Mouse (Mus musculus) midbrain, embryonic 12.5 days (tissue): ENCODE data around the gene Cfap161. TPM values are rescaled to one million over a fixed set of nuclear protein-coding genes. Genes with fewer than 3 reads are reported as not detected.

Experiments used
- ATAC-seq: fragments of 200-750 bp; cut with Nextera tagmentation; 2 replicates; pipeline ENCODE4 v1.8.0; 2017; ENCODE audit warnings: low read depth, moderate TSS enrichment, moderate library complexity; ENCODE audit not compliant: low FRiP score
- H3K27ac ChIP-seq: fragments of 300-500 bp; sonication (generic); replicated peaks from 2 replicates; pipeline ENCODE4 v1.5.1; 2016; ENCODE audit warnings: mild to moderate bottlenecking
- H3K27me3 ChIP-seq: fragments of 300-500 bp; sonication (generic); 2 replicates; pipeline ENCODE4 v1.6.1; 2016; ENCODE audit warnings: mild to moderate bottlenecking
- H3K36me3 ChIP-seq: fragments of 300-500 bp; sonication (generic); 2 replicates; pipeline ENCODE4 v1.6.1; 2016
- H3K4me1 ChIP-seq: fragments of 300-500 bp; sonication (generic); 2 replicates; pipeline ENCODE4 v1.6.1; 2016
- H3K4me2 ChIP-seq: fragments of 300-500 bp; sonication (generic); replicated peaks from 2 replicates; pipeline ENCODE4 v1.6.1; 2016; ENCODE audit warnings: mild to moderate bottlenecking, moderate library complexity
- H3K4me3 ChIP-seq: fragments of 300-500 bp; sonication (generic); 2 replicates; pipeline ENCODE4 v1.5.1; 2016; ENCODE audit warnings: mild to moderate bottlenecking
- H3K9ac ChIP-seq: fragments of 300-500 bp; sonication (generic); replicated peaks from 2 replicates; pipeline ENCODE4 v1.6.1; 2016; ENCODE audit warnings: mild to moderate bottlenecking, moderate library complexity
- H3K9me3 ChIP-seq: fragments of 300-500 bp; sonication (generic); 2 replicates; pipeline ENCODE4 v1.6.1; 2016; ENCODE audit warnings: mild to moderate bottlenecking
- WGBS: fragments of 180-500 bp; shearing (Covaris S2); methylation state at CpG from one replicate; pipeline ENCODE4 v1.1.7; 2016; 5-methylcytosine and 5-hydroxymethylcytosine counted together
- polyA plus RNA-seq: library from polyadenylated mRNA; unstranded; fragments of >200 nt; fragmentation: Nextera tagmentation; extraction: Ambion mirVana; gene quantifications from 2 replicates; pipeline ENCODE4 v1.2.1, GENCODE M21; 2016

The Cfap161 gene
- polyA plus RNA-seq, 1 experiment from 2014 or later: not detected

DNA sequence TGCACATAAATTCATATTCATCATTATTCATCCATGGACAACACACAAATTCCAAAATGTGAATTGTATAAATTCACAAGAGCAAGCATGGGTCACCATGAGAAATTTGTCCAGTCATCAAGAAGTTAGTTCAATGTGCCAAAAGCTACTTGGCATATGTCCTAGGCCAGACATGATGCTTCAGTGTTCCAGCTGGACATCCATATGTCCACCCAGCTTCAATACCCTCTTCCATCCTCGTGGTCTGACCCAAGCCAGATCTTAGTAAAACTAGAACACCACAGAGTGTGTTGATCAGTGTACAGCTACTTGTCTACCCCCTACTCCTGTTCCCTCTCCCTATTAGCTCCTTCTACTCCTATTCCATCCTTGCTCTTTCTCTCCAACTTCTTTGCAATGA is 43.6 kb downstream of the Cfap161 start:
- no peaks in the 10 kb centered on the region for H3K36me3 ChIP-seq
- no peak for ATAC-seq
- no peak overlapping the region for H3K9ac ChIP-seq
- peaks cover 3% of the 10 kb centered on the region for H3K4me1 ChIP-seq
- no peak overlapping the region for H3K4me3 ChIP-seq
- no peaks in the 10 kb centered on the region for H3K27me3 ChIP-seq
- no peak overlapping the region for H3K4me2 ChIP-seq
- H3K27ac ChIP-seq: no peak overlapping the region
- H3K9me3 ChIP-seq: no peaks in the 10 kb centered on the region
- WGBS: 69% methylated on average over 1 of the region's 1 CpGs

- no peak overlapping the region for H3K4me3 ChIP-seq
- no peaks in the 10 kb centered on the region for H3K36me3 ChIP-seq
- H3K9ac ChIP-seq: no peak overlapping the region
- H3K27me3 ChIP-seq: no peaks in the 10 kb centered on the region
- H3K4me2 ChIP-seq: no peak overlapping the region
- H3K4me1 ChIP-seq: peaks cover 9% of the 10 kb centered on the region
- H3K9me3 ChIP-seq: no peaks in the 10 kb centered on the region
- ATAC-seq: no peak
- H3K27ac ChIP-seq: no peak overlapping the region
- 89% methylated on average over 1 of the region's 1 CpGs for WGBS
Observed at GRCm38 (mm10) chr7:83748405-83748804, 46.3 kb downstream of the Cfap161 start.

GRCm38 (mm10) chr7:83746107-83746687 is 48.5 kb downstream of the Cfap161 start:
- Histone ChIP-seq H3K27ac (no peak overlapping the region), H3K4me3 (no peak overlapping the region), H3K9ac (no peak overlapping the region), H3K4me1 (peaks cover 9% of the 10 kb centered on the region), H3K36me3 (no peaks in the 10 kb centered on the region), H3K27me3 (no peaks in the 10 kb centered on the region), H3K9me3 (no peaks in the 10 kb centered on the region), H3K4me2 (no peak overlapping the region)
- 0 out of 2 replicates have a peak, but pooled peaks have one; percentile 52 for ATAC-seq
- WGBS: 68% methylated on average over 8 of the region's 8 CpGs

- H3K4me3 ChIP-seq: no peak within 1 kb of the TSS
- H3K36me3 ChIP-seq: no peaks in the 10 kb centered on the region
- WGBS: 47% methylated on average over 20 of the region's 20 CpGs
- no peak within 1 kb of the TSS for H3K9ac ChIP-seq
- H3K4me2 ChIP-seq: no peak within 1 kb of the TSS
- no peaks in the 10 kb centered on the region; the same call in 1 of the 2 replicates for H3K27me3 ChIP-seq
- ATAC-seq: no peak
- no peak within 1 kb of the TSS for H3K27ac ChIP-seq
- H3K4me1 ChIP-seq: peaks cover 9% of the 10 kb centered on the region
- H3K9me3 ChIP-seq: no peaks in the 10 kb centered on the region
Observed at GRCm38 (mm10) chr7:83745413-83746106, 49.1 kb downstream of the Cfap161 start, which contains the start of gene Il16. Il16 (minus strand) TSS chr7:83745726.

DNA sequence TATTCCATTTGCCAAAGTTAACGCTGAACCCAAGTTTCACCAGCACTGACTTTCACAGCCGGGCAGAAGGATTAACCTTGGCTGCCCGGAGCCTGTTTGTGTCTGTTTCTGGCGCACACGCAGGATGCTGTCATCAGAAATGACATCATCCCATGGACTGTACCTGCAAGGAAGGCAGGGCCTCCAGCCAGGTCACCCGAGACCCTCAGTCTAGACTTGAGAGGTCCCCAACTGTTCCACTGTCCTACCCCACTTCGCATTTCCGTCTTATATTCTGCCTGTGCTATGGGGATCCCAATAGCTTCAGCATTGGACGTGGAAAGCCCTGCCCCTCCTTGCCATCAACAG is 49.6 kb downstream of the Cfap161 start:
- H3K9ac ChIP-seq: no peak overlapping the region
- no peak overlapping the region for H3K4me2 ChIP-seq
- no peaks in the 10 kb centered on the region for H3K36me3 ChIP-seq
- H3K4me3 ChIP-seq: no peak overlapping the region
- H3K27ac ChIP-seq: no peak overlapping the region
- 83% methylated on average over 9 of the region's 9 CpGs for WGBS
- H3K9me3 ChIP-seq: no peaks in the 10 kb centered on the region
- H3K4me1 ChIP-seq: peaks cover 9% of the 10 kb centered on the region
- no peaks in the 10 kb centered on the region; the same call in 1 of the 2 replicates for H3K27me3 ChIP-seq
- ATAC-seq: no peak

DNA sequence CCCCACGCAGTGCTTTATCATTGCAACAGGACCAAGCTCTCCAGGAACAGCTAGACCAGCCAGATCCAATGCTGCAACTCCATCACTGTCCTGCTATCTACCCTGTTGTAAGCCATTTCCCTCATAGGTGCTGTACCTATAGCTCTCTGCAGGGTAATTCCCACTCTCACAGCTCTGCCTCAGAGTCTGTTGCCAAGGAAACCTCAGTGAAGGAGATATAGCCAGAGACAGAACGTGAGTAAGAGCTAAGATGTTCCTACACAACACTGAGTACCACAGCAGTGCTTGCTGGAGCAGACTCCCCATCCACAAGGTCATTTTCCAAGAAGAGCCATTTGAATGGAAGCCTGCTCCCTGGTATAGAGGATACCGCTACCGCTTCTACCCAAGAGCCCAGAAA is 50.4 kb downstream of the Cfap161 start:
- Histone ChIP-seq H3K27ac (no peak overlapping the region), H3K4me3 (no peak overlapping the region), H3K27me3 (no peaks in the 10 kb centered on the region; the same call in 1 of the 2 replicates), H3K4me1 (peaks cover 9% of the 10 kb centered on the region), H3K9ac (no peak overlapping the region), H3K4me2 (no peak overlapping the region), H3K9me3 (no peaks in the 10 kb centered on the region), H3K36me3 (no peaks in the 10 kb centered on the region)
- ATAC-seq: no peak
- WGBS: 86% methylated on average over 4 of the region's 4 CpGs

DNA sequence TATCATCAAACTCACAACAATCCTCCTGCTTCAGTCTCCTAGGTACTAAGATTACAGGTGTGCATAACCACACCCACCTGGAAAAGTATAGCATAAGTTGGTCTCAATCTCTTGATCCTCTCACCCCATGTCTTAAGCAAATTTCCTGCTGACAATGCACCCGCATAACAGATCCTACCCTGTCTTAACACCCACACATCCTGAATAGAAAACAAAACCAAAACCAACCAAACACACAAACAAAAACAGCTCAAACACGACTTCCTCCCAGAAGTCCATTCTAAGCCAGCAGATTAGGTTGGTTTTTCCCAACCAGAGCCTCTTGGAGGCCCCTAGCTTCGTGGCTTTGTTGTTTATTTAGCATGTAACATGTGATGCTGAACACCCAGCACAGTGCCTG is 52.0 kb downstream of the Cfap161 start:
- H3K4me2 ChIP-seq: no peak overlapping the region
- no peak overlapping the region for H3K4me3 ChIP-seq
- H3K27ac ChIP-seq: no peak overlapping the region
- WGBS: 54% methylated on average over 3 of the region's 3 CpGs
- peaks cover 9% of the 10 kb centered on the region for H3K4me1 ChIP-seq
- H3K27me3 ChIP-seq: no peaks in the 10 kb centered on the region; the same call in 1 of the 2 replicates
- no peak for ATAC-seq
- no peaks in the 10 kb centered on the region for H3K36me3 ChIP-seq
- no peaks in the 10 kb centered on the region for H3K9me3 ChIP-seq
- no peak overlapping the region for H3K9ac ChIP-seq

- no peaks in the 10 kb centered on the region for H3K9me3 ChIP-seq
- no peak overlapping the region for H3K9ac ChIP-seq
- peaks cover 9% of the 10 kb centered on the region for H3K4me1 ChIP-seq
- no peak for ATAC-seq
- no peak overlapping the region for H3K4me2 ChIP-seq
- no peak overlapping the region for H3K27ac ChIP-seq
- no peaks in the 10 kb centered on the region; the same call in 1 of the 2 replicates for H3K27me3 ChIP-seq
- 80% methylated on average over 2 of the region's 2 CpGs for WGBS
- H3K36me3 ChIP-seq: no peaks in the 10 kb centered on the region
- H3K4me3 ChIP-seq: no peak overlapping the region
Observed at GRCm38 (mm10) chr7:83742026-83742425, 52.7 kb downstream of the Cfap161 start.

DNA sequence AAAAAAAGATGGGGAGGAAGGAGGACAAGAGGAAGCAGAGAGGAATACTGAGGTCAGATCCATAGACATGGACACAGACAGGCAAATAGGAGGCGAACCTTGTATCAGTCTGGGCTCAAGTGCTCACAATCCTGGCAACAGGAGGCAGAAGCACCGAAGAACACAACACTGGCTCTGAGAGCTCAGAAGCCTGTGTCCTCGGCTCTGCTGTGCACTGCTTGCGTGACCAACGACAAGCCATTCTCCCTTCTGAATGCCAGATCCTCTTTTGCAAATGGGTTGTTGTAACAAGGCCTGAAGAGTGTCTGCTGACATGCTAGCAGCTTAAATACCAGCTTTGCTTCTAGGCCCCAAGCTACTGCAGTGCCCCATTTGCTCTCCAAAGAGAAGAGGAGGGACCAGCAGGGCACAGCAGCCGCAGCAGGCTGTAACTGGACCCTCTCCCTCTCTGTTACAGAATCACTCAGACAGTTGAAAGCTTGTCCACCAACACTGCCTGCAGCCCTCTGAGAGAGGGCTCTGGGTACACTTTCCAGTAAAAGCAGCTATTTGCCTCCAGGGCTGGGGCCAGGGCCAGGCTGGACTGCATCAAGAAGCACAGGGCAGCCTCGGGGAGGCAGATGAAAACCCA is 54.9 kb downstream of the Cfap161 start:
- Histone ChIP-seq H3K4me3 (no peak overlapping the region), H3K4me1 (no peaks in the 10 kb centered on the region), H3K27ac (no peak overlapping the region), H3K4me2 (no peak overlapping the region), H3K36me3 (no peaks in the 10 kb centered on the region), H3K27me3 (no peaks in the 10 kb centered on the region; the same call in 1 of the 2 replicates), H3K9ac (no peak overlapping the region), H3K9me3 (no peaks in the 10 kb centered on the region)
- ATAC-seq: no peak
- WGBS: 54% methylated on average over 7 of the region's 7 CpGs

GRCm38 (mm10) chr7:83738623-83739462 is 55.8 kb downstream of the Cfap161 start:
- H3K36me3 ChIP-seq: no peaks in the 10 kb centered on the region
- no peak overlapping the region for H3K4me3 ChIP-seq
- ATAC-seq: no peak
- H3K27me3 ChIP-seq: no peaks in the 10 kb centered on the region; the same call in 1 of the 2 replicates
- H3K27ac ChIP-seq: no peak overlapping the region
- no peak overlapping the region for H3K4me2 ChIP-seq
- WGBS: 84% methylated on average over 10 of the region's 10 CpGs
- H3K9me3 ChIP-seq: no peaks in the 10 kb centered on the region
- H3K4me1 ChIP-seq: no peaks in the 10 kb centered on the region
- no peak overlapping the region for H3K9ac ChIP-seq

DNA sequence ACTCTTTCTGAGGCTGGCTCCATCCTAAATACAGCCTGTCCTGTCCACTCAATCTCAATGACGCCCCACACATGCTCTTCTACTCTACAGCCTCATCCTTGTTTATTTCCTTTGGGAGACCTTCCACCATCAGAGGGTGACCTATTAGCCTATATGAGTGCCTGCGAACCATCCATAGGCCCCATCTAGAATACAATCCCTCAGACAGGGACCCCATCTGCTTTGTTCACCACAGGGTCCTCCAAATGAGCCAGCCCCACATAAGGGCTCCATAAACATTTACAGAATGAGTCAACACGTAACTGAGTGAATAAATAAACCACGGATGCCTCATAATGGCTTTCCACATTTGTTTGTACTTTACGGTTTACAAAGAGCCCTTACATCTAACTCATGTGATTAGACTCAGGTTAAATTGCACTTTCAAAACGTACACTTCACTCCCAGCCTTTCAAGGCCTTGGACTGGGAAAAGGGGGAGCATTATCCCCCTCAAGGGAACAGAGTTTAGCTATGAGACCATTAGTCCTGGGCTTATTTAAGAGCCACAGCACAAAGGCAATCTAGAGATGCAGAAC is 56.7 kb downstream of the Cfap161 start:
- no peak overlapping the region for H3K4me2 ChIP-seq
- H3K4me1 ChIP-seq: no peaks in the 10 kb centered on the region
- 77% methylated on average over 6 of the region's 6 CpGs for WGBS
- no peaks in the 10 kb centered on the region for H3K36me3 ChIP-seq
- no peak overlapping the region for H3K4me3 ChIP-seq
- H3K9me3 ChIP-seq: no peaks in the 10 kb centered on the region
- no peak overlapping the region for H3K27ac ChIP-seq
- H3K9ac ChIP-seq: no peak overlapping the region
- no peaks in the 10 kb centered on the region; the same call in 1 of the 2 replicates for H3K27me3 ChIP-seq
- no peak for ATAC-seq
